Mouse (Mus musculus) erythroid progenitor cell, adult 5-6 weeks (primary cell): Measurements from ENCODE around the gene Tead4. TPM values are rescaled to one million over a fixed set of nuclear protein-coding genes. Genes with fewer than 3 reads are reported as not detected.

Source experiments
- ATAC-seq: replicated peaks from 2 replicates; pipeline ENCODE4 v1.8.0; 2016; ENCODE audit warnings: moderate number of reproducible peaks, mild to moderate bottlenecking, moderate TSS enrichment, inconsistent platforms; ENCODE audit not compliant: poor library complexity, low FRiP score, severe bottlenecking
- total RNA-seq, 2 experiments: library from RNA; stranded (forward) in 1 of 2; stranded (reverse) in 1 of 2; fragments of 150-400 nt in 1 of 2; fragments of 186-747, 209-891 nt in 1 of 2; gene quantifications; 2 replicates each; pipeline versions ENCODE4 v1.2.3 to v1.2.4; 2015 to 2017; ENCODE audit warnings: low replicate concordance in 2 of 2

The Tead4 gene
- total RNA-seq, 2 experiments from 2014 or later = not detected

DNA sequence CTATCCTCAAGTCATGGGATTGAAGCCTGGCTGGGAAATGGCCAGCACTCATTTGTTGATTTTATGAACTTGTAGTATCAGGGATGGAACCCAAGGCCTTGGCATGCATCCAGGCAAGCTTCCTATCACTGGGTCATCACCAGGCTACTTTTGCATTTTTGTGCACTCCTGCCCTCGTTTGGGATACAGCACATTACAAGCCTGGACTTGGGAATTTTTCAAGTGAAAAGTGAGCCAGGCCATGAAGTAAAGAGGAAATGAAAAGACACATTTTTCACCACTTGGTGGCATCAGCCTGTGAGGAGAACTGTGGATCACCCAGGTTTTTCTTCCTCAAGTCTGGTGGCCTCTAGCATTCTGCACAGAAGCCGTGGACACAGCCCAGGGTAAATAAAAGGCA is 117.1 kb downstream of the Tead4 start:
- ATAC-seq = no peak

DNA sequence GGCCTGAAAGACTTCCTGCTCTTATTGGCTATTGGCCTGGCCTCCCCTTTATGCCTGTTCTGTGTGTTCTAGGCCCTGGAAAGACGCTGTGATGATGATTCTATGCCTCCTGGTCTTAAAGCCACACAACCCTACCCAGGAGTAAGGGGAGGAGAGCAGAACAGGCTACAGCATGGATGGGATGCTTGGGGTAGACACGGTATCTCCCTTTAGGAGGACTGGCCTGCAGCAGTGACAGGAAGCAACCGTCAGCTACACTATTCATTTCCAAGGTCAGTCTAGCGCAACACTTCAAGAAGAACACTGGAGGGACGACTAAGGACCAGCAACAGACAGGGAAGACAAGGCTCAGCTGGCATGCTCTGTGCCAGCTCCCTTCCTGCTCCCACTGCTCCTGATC is 119.4 kb downstream of the Tead4 start:
- no peak for ATAC-seq

GRCm38 (mm10) chr6:128179651-128180050 is 121.0 kb downstream of the Tead4 start:
- no peak for ATAC-seq

GRCm38 (mm10) chr6:128179247-128179646 is 121.4 kb downstream of the Tead4 start:
- no peak for ATAC-seq

GRCm38 (mm10) chr6:128178681-128179080 is 121.9 kb downstream of the Tead4 start:
- ATAC-seq = no peak

Other genes with a start within 250 kb of the Tead4 start
- gene Tspan9, start 157.2 kb downstream of the Tead4 start, total RNA-seq (2015; ENCODE audit: low replicate concordance) = not detected in 2 replicates
- gene Tspan9, start 157.2 kb downstream of the Tead4 start, total RNA-seq (2017; ENCODE audit: low replicate concordance) = 0.39 TPM in 1 of 2 replicates, not detected in the other
- gene Tulp3, start 55.0 kb upstream of the Tead4 start, total RNA-seq (2015; ENCODE audit: low replicate concordance) = 0.84 and 2.9 TPM in 2 replicates
- gene Tulp3, start 55.0 kb upstream of the Tead4 start, total RNA-seq (2017; ENCODE audit: low replicate concordance) = 2.3 and 3.0 TPM in 2 replicates
- gene Rhno1, start 62.1 kb upstream of the Tead4 start, total RNA-seq (2015; ENCODE audit: low replicate concordance) = 141 and 176 TPM in 2 replicates
- 147 and 174 TPM in 2 replicates for gene Rhno1, start 62.1 kb upstream of the Tead4 start, total RNA-seq (2017; ENCODE audit: low replicate concordance)
- 131 and 194 TPM in 2 replicates for gene Foxm1, start 62.1 kb upstream of the Tead4 start, total RNA-seq (2015; ENCODE audit: low replicate concordance)
- gene Foxm1, start 62.1 kb upstream of the Tead4 start, total RNA-seq (2017; ENCODE audit: low replicate concordance) = 90.5 and 96.5 TPM in 2 replicates
- not detected in 2 replicates for gene Tex52, start 74.6 kb upstream of the Tead4 start, total RNA-seq (2015; ENCODE audit: low replicate concordance)
- 1.9 and 6.4 TPM in 2 replicates for gene Tex52, start 74.6 kb upstream of the Tead4 start, total RNA-seq (2017; ENCODE audit: low replicate concordance)
- gene Gm44596, start 74.7 kb upstream of the Tead4 start, total RNA-seq (2015; ENCODE audit: low replicate concordance) = not detected in 2 replicates
- gene Gm44596, start 74.7 kb upstream of the Tead4 start, total RNA-seq (2017; ENCODE audit: low replicate concordance) = not detected in 2 replicates
- gene Nrip2, start 98.5 kb upstream of the Tead4 start, total RNA-seq (2015; ENCODE audit: low replicate concordance) = not detected in 2 replicates
- gene Nrip2, start 98.5 kb upstream of the Tead4 start, total RNA-seq (2017; ENCODE audit: low replicate concordance) = not detected in 2 replicates
- 3.6 and 37.3 TPM in 2 replicates for gene Itfg2, start 124.1 kb upstream of the Tead4 start, total RNA-seq (2015; ENCODE audit: low replicate concordance)
- 5.9 and 19.5 TPM in 2 replicates for gene Itfg2, start 124.1 kb upstream of the Tead4 start, total RNA-seq (2017; ENCODE audit: low replicate concordance)
- 18.0 and 23.5 TPM in 2 replicates for gene Fkbp4, start 137.9 kb upstream of the Tead4 start, total RNA-seq (2015; ENCODE audit: low replicate concordance)
- gene Fkbp4, start 137.9 kb upstream of the Tead4 start, total RNA-seq (2017; ENCODE audit: low replicate concordance) = 40.8 and 44.4 TPM in 2 replicates
- not detected in 2 replicates for gene Pzp, start 225.9 kb upstream of the Tead4 start, total RNA-seq (2015; ENCODE audit: low replicate concordance)
- gene Pzp, start 225.9 kb upstream of the Tead4 start, total RNA-seq (2017; ENCODE audit: low replicate concordance) = not detected in 2 replicates